Mouse (Mus musculus) brain, embryonic 14.5 days (tissue): Measurements from ENCODE around the gene Padi1. TPM values are rescaled to one million over a fixed set of nuclear protein-coding genes. Genes with fewer than 3 reads are reported as not detected.

ENCODE experiments used
- DNase-seq: peaks from one replicate; pipeline ENCODE4 v3.0.0-alpha.2; 2011; ENCODE audit warnings: low read depth
- CTCF ChIP-seq: fragments of 200-500 bp; IDR thresholded peaks from 2 replicates; pipeline ENCODE4 v1.5.1; 2012; ENCODE audit warnings: inconsistent platforms, mild to moderate bottlenecking, moderate library complexity, borderline replicate concordance; ENCODE audit not compliant: insufficient read depth, insufficient read length; ENCODE audit errors: extremely low read depth
- POLR2A ChIP-seq: fragments of 200-500 bp; IDR thresholded peaks from 2 replicates; pipeline ENCODE4 v1.6.1; 2012; ENCODE audit warnings: mild to moderate bottlenecking, inconsistent platforms, borderline replicate concordance; ENCODE audit not compliant: poor library complexity, insufficient read depth, insufficient read length, severe bottlenecking; ENCODE audit errors: extremely low read depth
- polyA plus RNA-seq: library from polyadenylated mRNA; depleted of rRNA; stranded (reverse); fragments of >200 nt; gene quantifications from 2 replicates; pipeline ENCODE4 v1.2.3, GENCODE M21; 2012

Gene Padi1
- polyA plus RNA-seq, 1 experiment = 0.03 TPM

GRCm38 (mm10) chr4:140836208-140836866 lies 9.2 kb downstream of the Padi1 start:
- TF ChIP-seq POLR2A (no peak), CTCF (no peak)
- DNase-seq = peak; percentile 77

GRCm38 (mm10) chr4:140835682-140836081 lies 9.9 kb downstream of the Padi1 start:
- TF ChIP-seq POLR2A (no peak), CTCF (no peak)
- DNase-seq = peak; percentile 84

- no peak for TF ChIP-seq POLR2A
- TF ChIP-seq CTCF = no peak
These were observed 11.1 kb downstream of the Padi1 start for GRCm38 (mm10) chr4:140834327-140834934.

GRCm38 (mm10) chr4:140832821-140833220 lies 12.8 kb downstream of the Padi1 start:
- DNase-seq = no peak
- no peak for TF ChIP-seq POLR2A
- TF ChIP-seq CTCF = no peak

More at GRCm38 (mm10) chr4:140834327-140834934, 11.1 kb downstream of the Padi1 start:
- DNase-seq = no peak

GRCm38 (mm10) chr4:140831808-140832207 lies 13.8 kb downstream of the Padi1 start:
- TF ChIP-seq POLR2A (no peak), CTCF (no peak)
- DNase-seq = no peak

GRCm38 (mm10) chr4:140827237-140827636 lies 18.3 kb downstream of the Padi1 start:
- TF ChIP-seq POLR2A = no peak
- no peak for TF ChIP-seq CTCF

GRCm38 (mm10) chr4:140825942-140826341 lies 19.6 kb downstream of the Padi1 start:
- no peak for TF ChIP-seq CTCF
- TF ChIP-seq POLR2A = no peak
- no peak for DNase-seq

More at GRCm38 (mm10) chr4:140827237-140827636, 18.3 kb downstream of the Padi1 start:
- no peak for DNase-seq

- peak; percentile 65 for DNase-seq
- TF ChIP-seq POLR2A (no peak), CTCF (peak; percentile 52; the same call in 1 of the 2 replicates)
These were observed 23.6 kb downstream of the Padi1 start for GRCm38 (mm10) chr4:140821988-140822387.

GRCm38 (mm10) chr4:140817413-140817812 lies 28.2 kb downstream of the Padi1 start:
- TF ChIP-seq POLR2A (no peak), CTCF (no peak)
- no peak for DNase-seq

GRCm38 (mm10) chr4:140815996-140816917 lies 29.3 kb downstream of the Padi1 start:
- no peak for DNase-seq

GRCm38 (mm10) chr4:140815496-140815895 lies 30.1 kb downstream of the Padi1 start:
- no peak for DNase-seq
- TF ChIP-seq POLR2A (no peak), CTCF (no peak)

More at GRCm38 (mm10) chr4:140815996-140816917, 29.3 kb downstream of the Padi1 start:
- TF ChIP-seq CTCF (no peak), POLR2A (no peak)
